Mouse (Mus musculus) midbrain, embryonic 16.5 days (tissue): ENCODE data around the gene Smim22. TPM values are rescaled to one million over a fixed set of nuclear protein-coding genes. Genes with fewer than 3 reads are reported as not detected.

Source experiments
- ATAC-seq: fragments of 200-750 bp; cut with Nextera tagmentation; 2 replicates; pipeline ENCODE4 v1.8.0; 2017; ENCODE audit warnings: moderate TSS enrichment
- H3K27ac ChIP-seq: fragments of 300-500 bp; sonication (generic); 2 replicates; pipeline ENCODE4 v1.5.1; 2014; ENCODE audit warnings: mild to moderate bottlenecking, low read length, mixed read lengths
- H3K27me3 ChIP-seq: fragments of 300-500 bp; sonication (generic); 2 replicates; pipeline ENCODE4 v1.6.1; 2014; ENCODE audit warnings: low read depth, low read length, mixed read lengths; ENCODE audit not compliant: control insufficient read depth, insufficient read depth
- H3K36me3 ChIP-seq: fragments of 300-500 bp; sonication (generic); 2 replicates; pipeline ENCODE4 v1.6.1; 2014; ENCODE audit warnings: mild to moderate bottlenecking, low read length, moderate library complexity, mixed read lengths; ENCODE audit not compliant: control insufficient read depth, insufficient read depth
- H3K4me1 ChIP-seq: fragments of 300-500 bp; sonication (generic); 2 replicates; pipeline ENCODE4 v1.6.1; 2014; ENCODE audit warnings: mild to moderate bottlenecking, low read length, mixed read lengths; ENCODE audit not compliant: control insufficient read depth, insufficient read depth
- H3K4me2 ChIP-seq: fragments of 300-500 bp; sonication (generic); 2 replicates; pipeline ENCODE4 v1.6.1; 2014; ENCODE audit warnings: mild to moderate bottlenecking, low read length, mixed read lengths
- H3K4me3 ChIP-seq: fragments of 300-500 bp; sonication (generic); 2 replicates; pipeline ENCODE4 v1.5.1; 2014; ENCODE audit warnings: low read depth, mild to moderate bottlenecking, low read length, moderate library complexity, mixed read lengths
- H3K9ac ChIP-seq: fragments of 300-500 bp; sonication (generic); 2 replicates; pipeline ENCODE4 v1.6.1; 2014; ENCODE audit warnings: low read depth, low read length, mixed read lengths
- H3K9me3 ChIP-seq: fragments of 300-500 bp; sonication (generic); replicated peaks from 2 replicates; pipeline ENCODE4 v1.6.1; 2014; ENCODE audit warnings: mild to moderate bottlenecking, low read length, mixed read lengths; ENCODE audit not compliant: control insufficient read depth, poor library complexity, severe bottlenecking
- WGBS: fragments of 180-500 bp; shearing (Covaris S2); extraction: QIAGEN DNeasy Blood & Tissue Kit; methylation state at CpG from one replicate; pipeline ENCODE4 v1.1.7; 2014; 5-methylcytosine and 5-hydroxymethylcytosine counted together
- polyA plus RNA-seq: library from polyadenylated mRNA; unstranded; fragments of >200 nt; fragmentation: Nextera tagmentation; extraction: Ambion mirVana; gene quantifications from 2 replicates; pipeline ENCODE4 v1.2.1, GENCODE M21; 2015

The Smim22 gene
- polyA plus RNA-seq, 1 experiment from 2014 or later = 1.7 TPM

- peak overlapping the region; percentile 98 for H3K4me2 ChIP-seq
- H3K27me3 ChIP-seq = no peaks in the 10 kb centered on the region
- peaks cover 28% of the 10 kb centered on the region for H3K4me1 ChIP-seq
- ATAC-seq = peak; percentile 82
- peak overlapping the region; percentile 89 for H3K9ac ChIP-seq
- peak overlapping the region; percentile 97 for H3K4me3 ChIP-seq
- WGBS = under 1% methylated on average over 76 of the region's 78 CpGs
- peak overlapping the region; percentile 96 for H3K27ac ChIP-seq
- no peaks in the 10 kb centered on the region for H3K9me3 ChIP-seq
- H3K36me3 ChIP-seq = peaks cover 6% of the 10 kb centered on the region
Measured at GRCm38 (mm10) chr16:5050251-5051110, 43.4 kb downstream of the Smim22 start.

Other genes with a start within 250 kb of the Smim22 start
- 117 and 127 TPM in 2 replicates for gene Cdip1, start 217.0 kb upstream of the Smim22 start, polyA plus RNA-seq
- 0.26 and 0.36 TPM in 2 replicates for gene 4930562C15Rik, start 171.9 kb upstream of the Smim22 start, polyA plus RNA-seq
- 54.9 and 63.3 TPM in 2 replicates for gene Ubald1, start 127.0 kb upstream of the Smim22 start, polyA plus RNA-seq
- gene Mgrn1, start 121.0 kb upstream of the Smim22 start, polyA plus RNA-seq = 118 and 126 TPM in 2 replicates
- 117 and 119 TPM in 2 replicates for gene Nudt16l1, start 68.5 kb upstream of the Smim22 start, polyA plus RNA-seq
- 75.1 and 78.8 TPM in 2 replicates for gene Anks3, start 43.1 kb upstream of the Smim22 start, polyA plus RNA-seq
- gene Sept12, start 9.4 kb upstream of the Smim22 start, polyA plus RNA-seq = not detected in 2 replicates
- gene Rogdi, start 6.3 kb downstream of the Smim22 start, polyA plus RNA-seq = 147 and 164 TPM in 2 replicates
- gene Glyr1, start 42.6 kb downstream of the Smim22 start, polyA plus RNA-seq = 194 and 204 TPM in 2 replicates
- 11.3 and 12.2 TPM in 2 replicates for gene Ubn1, start 42.8 kb downstream of the Smim22 start, polyA plus RNA-seq
- gene Ppl, start 125.1 kb downstream of the Smim22 start, polyA plus RNA-seq = 0.06 and 0.11 TPM in 2 replicates
- 0.40 and 0.80 TPM in 2 replicates for gene Sec14l5, start 139.8 kb downstream of the Smim22 start, polyA plus RNA-seq
- gene Nagpa, start 196.7 kb downstream of the Smim22 start, polyA plus RNA-seq = 10.4 and 11.4 TPM in 2 replicates
- gene AU021092, start 215.0 kb downstream of the Smim22 start, polyA plus RNA-seq = 15.7 and 16.3 TPM in 2 replicates
- gene Alg1, start 226.3 kb downstream of the Smim22 start, polyA plus RNA-seq = 43.4 TPM in 2 replicates
- gene Eef2kmt, start 248.7 kb downstream of the Smim22 start, polyA plus RNA-seq = 6.3 and 7.7 TPM in 2 replicates